Mouse (Mus musculus) testis, adult 2 months (tissue): ENCODE measurements around the gene Bahcc1. TPM values are rescaled to one million over a fixed set of nuclear protein-coding genes. Genes with fewer than 3 reads are reported as not detected.

Source experiments
- H3K27ac ChIP-seq: fragments of 200-500 bp; 2 replicates; pipeline ENCODE4 v1.5.1; 2012; ENCODE audit warnings: low read depth, low read length; ENCODE audit not compliant: control insufficient read depth, insufficient read depth
- H3K27me3 ChIP-seq: fragments of 200-500 bp; 2 replicates; pipeline ENCODE4 v1.6.1; 2012; ENCODE audit warnings: mild to moderate bottlenecking, low read length, moderate library complexity; ENCODE audit not compliant: control insufficient read depth, insufficient read depth
- H3K36me3 ChIP-seq: fragments of 200-500 bp; 2 replicates; pipeline ENCODE4 v1.6.1; 2012; ENCODE audit warnings: mild to moderate bottlenecking, low read length; ENCODE audit not compliant: control insufficient read depth, insufficient read depth
- H3K4me1 ChIP-seq: fragments of 200-500 bp; 2 replicates; pipeline ENCODE4 v1.6.1; 2012; ENCODE audit warnings: low read length; ENCODE audit not compliant: control insufficient read depth, insufficient read depth
- H3K4me3 ChIP-seq: fragments of 200-500 bp; 2 replicates; pipeline ENCODE4 v1.5.1; 2012; ENCODE audit warnings: low read depth, mild to moderate bottlenecking, low read length, moderate library complexity, mixed read lengths; ENCODE audit not compliant: control insufficient read depth
- CTCF ChIP-seq: fragments of 200-500 bp; IDR thresholded peaks from 2 replicates; pipeline ENCODE4 v1.5.1; 2012; ENCODE audit warnings: low read depth, mild to moderate bottlenecking, inconsistent platforms, low read length, moderate library complexity; ENCODE audit not compliant: control insufficient read depth, insufficient read depth, insufficient replicate concordance
- POLR2A ChIP-seq: fragments of 200-500 bp; IDR thresholded peaks from 2 replicates; pipeline ENCODE4 v1.6.1; 2012; ENCODE audit warnings: low read depth, mild to moderate bottlenecking, inconsistent platforms, low read length, moderate library complexity; ENCODE audit not compliant: control insufficient read depth
- polyA plus RNA-seq: library from polyadenylated mRNA; depleted of rRNA; stranded (reverse); fragments of >200 nt; gene quantifications from 2 replicates; pipeline ENCODE4 v1.2.3, GENCODE M21; 2012

Gene Bahcc1
- polyA plus RNA-seq, 1 experiment, result 2.9 TPM

GRCm38 (mm10) chr11:120299484-120299883 lies 66.7 kb downstream of the Bahcc1 start:
- no peaks in the 10 kb centered on the region for H3K36me3 ChIP-seq
- H3K27me3 ChIP-seq, result no peaks in the 10 kb centered on the region
- TF ChIP-seq POLR2A (no peak), CTCF (no peak)
- H3K4me1 ChIP-seq, result peaks cover 4% of the 10 kb centered on the region
- H3K4me3 ChIP-seq, result no peak overlapping the region
- H3K27ac ChIP-seq, result no peak overlapping the region

GRCm38 (mm10) chr11:120303119-120303518 lies 70.4 kb downstream of the Bahcc1 start:
- H3K27me3 ChIP-seq, result no peaks in the 10 kb centered on the region
- no peak overlapping the region for H3K4me3 ChIP-seq
- peaks cover 25% of the 10 kb centered on the region for H3K4me1 ChIP-seq
- TF ChIP-seq POLR2A, result no peak
- TF ChIP-seq CTCF, result no peak
- H3K36me3 ChIP-seq, result no peaks in the 10 kb centered on the region
- no peak overlapping the region for H3K27ac ChIP-seq

- H3K4me1 ChIP-seq, result peaks cover 28% of the 10 kb centered on the region
- H3K27ac ChIP-seq, result no peak overlapping the region
- no peak overlapping the region for H3K4me3 ChIP-seq
- no peaks in the 10 kb centered on the region for H3K27me3 ChIP-seq
- H3K36me3 ChIP-seq, result no peaks in the 10 kb centered on the region
- no peak for TF ChIP-seq POLR2A
- no peak for TF ChIP-seq CTCF
Measured at GRCm38 (mm10) chr11:120303559-120304349, 71.0 kb downstream of the Bahcc1 start.

- no peak overlapping the region for H3K27ac ChIP-seq
- TF ChIP-seq CTCF (no peak), POLR2A (no peak)
- H3K4me3 ChIP-seq, result no peak overlapping the region
Measured at GRCm38 (mm10) chr11:120304350-120304694, 71.6 kb downstream of the Bahcc1 start.

GRCm38 (mm10) chr11:120304886-120305534 lies 72.3 kb downstream of the Bahcc1 start:
- Histone ChIP-seq H3K4me1 (peaks cover 28% of the 10 kb centered on the region), H3K27ac (peak overlapping the region; percentile 14)

More at GRCm38 (mm10) chr11:120304350-120304694, 71.6 kb downstream of the Bahcc1 start:
- Histone ChIP-seq H3K27me3 (no peaks in the 10 kb centered on the region), H3K4me1 (peaks cover 28% of the 10 kb centered on the region), H3K36me3 (no peaks in the 10 kb centered on the region)

GRCm38 (mm10) chr11:120305535-120306365 lies 73.0 kb downstream of the Bahcc1 start:
- Histone ChIP-seq H3K4me3 (peak overlapping the region; percentile 68), H3K4me1 (peaks cover 35% of the 10 kb centered on the region), H3K36me3 (no peaks in the 10 kb centered on the region), H3K27me3 (no peaks in the 10 kb centered on the region), H3K27ac (no peak overlapping the region; the same call in 1 of the 2 replicates)
- no peak for TF ChIP-seq POLR2A

More at GRCm38 (mm10) chr11:120304886-120305534, 72.3 kb downstream of the Bahcc1 start:
- no peaks in the 10 kb centered on the region for H3K27me3 ChIP-seq
- TF ChIP-seq POLR2A (no peak), CTCF (no peak)
- H3K4me3 ChIP-seq, result peak overlapping the region; percentile 68
- no peaks in the 10 kb centered on the region for H3K36me3 ChIP-seq
